Mouse (Mus musculus): ENCODE measurements around the gene Fsd1. TPM values are rescaled to one million over a fixed set of nuclear protein-coding genes. Genes with fewer than 3 reads are reported as not detected.
A peak's percentile ranks its signal among the peaks of the same experiment; 100 is the strongest.

The Fsd1 gene
- total RNA-seq, 2 experiments from 2014 or later, result 68.1 to 68.2 TPM

DNA sequence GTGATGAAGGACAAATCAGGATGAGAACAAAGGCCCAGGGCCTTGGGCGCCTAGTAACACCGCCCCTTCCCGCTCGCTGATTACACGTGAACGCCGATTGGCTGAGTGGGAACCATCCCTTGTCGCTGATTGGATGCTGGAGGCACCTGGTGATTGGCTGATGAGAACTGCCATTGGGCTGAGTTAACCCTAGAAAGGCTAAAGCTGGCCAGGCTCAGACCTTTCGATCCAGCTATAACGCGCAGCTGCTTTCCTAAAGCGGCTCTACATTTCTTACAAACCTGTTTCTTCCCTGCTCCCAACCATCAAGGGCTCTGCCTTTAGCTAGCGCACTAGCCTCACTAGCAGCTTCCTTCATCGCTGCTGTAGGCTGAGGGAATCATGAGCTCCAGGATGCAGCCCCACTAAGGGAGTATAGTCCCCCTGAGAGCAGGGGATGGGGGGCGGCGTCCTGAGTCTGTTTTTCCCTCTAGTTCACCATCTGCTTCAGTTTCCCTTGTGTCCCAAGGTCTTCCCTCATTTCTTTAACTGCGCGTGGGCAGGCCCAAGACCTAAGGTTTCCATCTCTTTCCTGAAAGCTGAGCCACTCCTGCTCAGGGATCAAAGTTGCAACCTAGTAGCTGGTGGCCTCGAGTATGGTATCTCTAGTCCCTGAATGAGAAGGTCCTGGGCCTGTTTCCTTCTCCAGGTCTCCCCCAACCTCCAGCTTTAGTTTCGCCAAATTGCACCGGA, 22.2 kb downstream of the Fsd1 start:
- DNase-seq (ENCODE audit: low spot score in 2 of 2), result peak; percentile 90 to 97

DNA sequence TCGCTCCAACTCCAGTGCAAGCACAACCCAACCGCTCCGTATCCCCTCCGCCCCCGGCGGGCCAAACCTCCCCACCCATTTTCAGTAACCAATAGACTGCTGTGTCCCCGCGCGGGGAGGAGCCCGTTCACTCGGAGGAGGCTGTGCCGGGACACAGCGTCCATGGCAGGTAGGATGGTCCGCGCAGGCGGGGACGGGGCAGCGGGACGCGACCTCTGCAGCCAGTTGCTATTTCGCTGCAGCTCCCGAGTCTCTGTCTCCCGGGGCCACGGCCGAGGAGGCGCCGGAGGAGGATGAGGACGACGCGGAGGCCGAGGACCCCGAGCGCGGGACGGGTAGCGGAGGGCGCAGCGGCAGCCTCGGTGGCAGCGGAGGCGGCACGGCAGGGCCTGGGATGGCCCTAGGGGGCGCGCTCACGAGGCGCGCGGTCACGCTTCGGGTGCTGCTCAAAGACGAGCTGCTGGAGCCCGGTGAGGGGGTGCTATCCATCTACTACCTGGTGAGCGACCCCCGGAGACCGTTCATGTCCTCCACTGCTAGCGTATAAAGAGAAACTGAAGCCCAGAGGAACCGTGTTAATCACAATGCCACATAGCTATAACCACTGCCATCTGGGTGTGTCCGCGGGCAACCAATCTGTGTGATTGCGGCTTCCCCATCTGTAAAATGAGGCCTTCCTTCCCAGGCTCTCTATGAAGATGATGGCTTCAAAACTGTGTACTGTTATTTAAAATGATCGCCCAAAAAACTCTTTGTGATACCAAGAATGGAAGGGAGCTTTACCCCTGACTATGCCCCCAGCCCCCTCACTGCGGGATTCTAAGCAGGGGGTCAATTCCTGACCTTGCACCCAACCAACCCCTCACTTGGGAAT, 23.0 kb downstream of the Fsd1 start:
- DNase-seq (ENCODE audit: low spot score in 2 of 2), result peak; percentile 90 to 94

DNA sequence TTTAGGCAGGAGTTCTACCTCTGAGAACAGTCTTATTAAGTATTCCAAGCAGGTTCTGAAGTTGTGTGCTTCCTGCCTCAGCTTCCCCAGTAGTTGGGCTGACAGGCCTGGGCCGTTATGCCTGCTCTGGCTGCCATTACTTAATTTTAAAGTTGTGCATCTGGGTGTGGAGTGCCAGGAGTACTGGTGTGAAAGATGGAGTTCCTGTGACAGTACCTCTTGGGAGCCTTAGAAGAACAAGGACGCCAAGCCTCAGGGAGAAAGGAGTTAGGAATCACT, 23.6 kb downstream of the Fsd1 start:
- DNase-seq (ENCODE audit: low spot score in 2 of 2), result no peak

DNA sequence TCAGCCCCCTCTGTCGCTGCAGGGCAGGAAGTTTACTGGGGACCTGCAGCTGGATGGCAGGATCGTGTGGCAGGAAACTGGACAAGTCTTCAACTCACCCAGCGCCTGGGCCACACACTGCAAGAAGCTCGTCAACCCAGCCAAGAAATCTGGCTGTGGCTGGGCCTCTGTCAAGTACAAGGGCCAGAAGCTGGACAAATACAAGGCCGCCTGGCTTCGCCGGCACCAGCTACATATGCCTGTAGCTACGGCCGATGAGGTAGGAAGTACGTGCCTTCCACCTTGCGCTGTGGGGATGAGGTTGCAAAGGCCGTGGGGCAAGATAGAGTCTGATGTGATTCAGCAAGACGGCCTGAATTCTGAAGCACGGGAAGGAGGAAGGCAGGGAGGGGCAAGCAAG, 23.9 kb downstream of the Fsd1 start:
- no peak for DNase-seq (ENCODE audit: low spot score in 2 of 2)

DNA sequence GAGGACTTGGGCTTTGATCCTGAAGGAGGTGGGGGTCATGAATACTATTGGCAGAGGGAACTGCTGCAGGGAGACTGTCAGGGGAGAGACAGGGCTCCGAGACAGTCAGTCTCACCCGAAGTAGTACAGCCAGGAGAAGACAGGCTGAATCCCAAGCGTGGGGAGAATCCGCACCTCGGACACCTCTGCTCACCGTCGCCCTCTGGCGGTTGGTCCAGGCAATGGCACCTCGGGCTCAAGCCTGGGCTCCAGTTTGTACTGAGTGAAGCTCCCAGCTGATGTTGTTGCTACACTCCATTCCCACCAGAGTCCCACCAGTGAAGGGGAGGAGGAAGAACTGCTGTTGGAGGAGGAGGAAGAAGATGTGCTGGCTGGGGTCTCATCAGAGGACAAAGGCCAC, 24.4 kb downstream of the Fsd1 start:
- peak in 1 of 2 experiments; percentile 87 for DNase-seq (ENCODE audit: low spot score in 2 of 2)

DNA sequence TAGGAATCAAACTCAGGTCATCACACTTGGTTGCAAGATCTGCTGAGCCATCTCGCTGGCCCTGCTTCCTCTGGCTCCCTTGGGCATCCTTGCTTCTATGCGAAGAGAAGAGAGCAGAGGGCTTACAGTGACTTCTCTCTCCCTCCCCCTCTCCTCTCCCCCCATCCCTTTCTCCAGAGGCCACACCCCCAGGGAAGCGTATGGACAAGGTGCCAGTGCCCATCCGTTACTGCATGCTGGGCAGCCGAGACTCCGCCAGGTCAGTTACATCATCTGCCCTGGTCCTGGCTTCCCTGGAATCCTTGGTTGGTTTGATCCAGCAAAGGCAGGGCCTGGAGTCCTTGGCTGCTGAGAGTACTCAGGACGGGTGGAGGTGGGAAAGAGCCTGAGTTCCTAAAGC, 25.1 kb downstream of the Fsd1 start:
- DNase-seq (ENCODE audit: low spot score in 2 of 2), result no peak

DNA sequence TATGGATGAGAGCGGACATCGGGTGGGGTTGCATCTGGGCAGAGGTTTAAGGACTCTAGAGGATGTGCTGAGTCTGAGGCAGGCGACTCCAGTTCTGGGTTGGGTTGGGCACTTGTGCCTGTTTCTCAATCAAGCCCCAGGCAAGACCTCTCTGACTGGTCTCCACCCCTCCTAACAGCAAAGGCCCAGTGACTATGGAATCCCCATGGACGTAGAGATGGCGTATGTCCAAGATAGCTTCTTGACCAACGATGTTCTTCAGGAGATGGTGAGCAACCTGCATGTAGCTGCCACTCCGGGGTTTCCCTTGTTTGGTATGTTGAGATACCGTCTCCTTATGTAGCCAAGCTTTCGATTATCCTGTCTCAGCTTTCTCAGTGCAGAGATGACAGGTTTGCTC, 29.0 kb downstream of the Fsd1 start:
- DNase-seq (ENCODE audit: low spot score in 2 of 2), result no peak

DNA sequence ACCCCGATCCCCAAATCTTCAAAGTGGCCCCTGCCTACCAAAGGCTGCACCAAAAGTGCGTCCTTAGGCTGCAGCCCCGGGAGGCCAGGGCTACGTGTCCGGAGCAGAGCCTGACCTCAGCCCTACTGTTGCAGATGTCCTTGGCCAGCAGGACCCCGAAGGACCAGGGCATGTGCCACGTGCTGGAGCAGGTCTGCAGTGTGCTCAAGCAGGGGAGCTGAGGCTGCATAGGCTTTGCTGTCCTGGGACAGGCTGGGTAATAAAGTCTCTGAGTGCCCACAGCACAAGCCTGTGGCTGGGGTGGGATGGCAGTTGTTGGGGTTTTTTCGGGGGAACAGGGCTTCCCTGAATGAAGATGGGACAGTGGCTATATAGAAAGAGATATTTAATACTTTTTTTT, 30.1 kb downstream of the Fsd1 start:
- DNase-seq (ENCODE audit: low spot score in 2 of 2), result no peak

DNA sequence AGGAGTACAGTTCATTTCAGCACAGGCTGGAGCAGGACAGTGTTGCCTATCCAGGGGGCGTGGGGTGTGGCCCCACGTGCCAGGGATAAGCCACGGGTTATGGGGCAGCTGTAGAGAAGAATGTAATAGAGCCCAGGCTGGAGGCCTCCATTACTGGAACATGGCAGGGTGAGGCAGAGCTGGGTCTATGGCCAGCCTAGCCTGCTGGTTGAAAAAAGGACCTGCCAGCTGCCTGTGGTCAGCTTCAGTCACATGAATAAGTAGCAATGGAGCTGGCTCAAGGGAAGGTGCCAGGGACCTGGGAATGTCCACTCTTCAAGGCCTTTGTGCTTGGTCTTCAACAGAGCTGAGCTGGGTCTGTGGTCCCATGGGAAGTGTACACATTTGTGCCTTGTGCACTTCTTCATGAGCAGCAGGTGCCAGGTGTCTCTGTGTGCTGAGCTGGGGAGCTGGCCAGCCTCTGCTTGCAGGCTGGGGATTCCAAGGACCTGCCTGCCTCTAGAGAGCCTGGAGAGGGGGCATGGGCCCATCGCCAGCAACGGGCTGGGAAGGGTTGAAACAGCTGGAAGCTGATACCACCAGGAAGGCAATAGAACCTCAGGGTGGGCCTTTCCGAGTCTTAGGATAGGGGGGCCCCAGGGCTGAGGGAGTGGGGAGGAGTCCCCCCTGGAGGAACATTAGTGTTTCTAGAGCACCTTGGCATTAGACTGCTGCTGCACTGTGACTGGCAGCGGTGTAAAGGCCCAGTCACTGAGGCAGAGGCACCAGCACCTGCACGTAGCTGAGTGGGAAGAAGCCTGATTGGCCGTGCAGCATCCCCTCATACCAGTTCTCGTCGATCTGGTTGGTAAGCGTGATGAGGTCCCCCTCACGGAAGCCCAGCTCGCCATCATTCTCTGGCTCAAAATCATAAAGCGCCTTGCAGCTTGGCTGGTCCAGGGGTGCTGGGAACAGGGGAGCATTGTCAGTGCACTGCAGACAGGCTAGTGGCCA, 30.8 kb downstream of the Fsd1 start:
- DNase-seq (ENCODE audit: low spot score in 2 of 2), result no peak

DNA sequence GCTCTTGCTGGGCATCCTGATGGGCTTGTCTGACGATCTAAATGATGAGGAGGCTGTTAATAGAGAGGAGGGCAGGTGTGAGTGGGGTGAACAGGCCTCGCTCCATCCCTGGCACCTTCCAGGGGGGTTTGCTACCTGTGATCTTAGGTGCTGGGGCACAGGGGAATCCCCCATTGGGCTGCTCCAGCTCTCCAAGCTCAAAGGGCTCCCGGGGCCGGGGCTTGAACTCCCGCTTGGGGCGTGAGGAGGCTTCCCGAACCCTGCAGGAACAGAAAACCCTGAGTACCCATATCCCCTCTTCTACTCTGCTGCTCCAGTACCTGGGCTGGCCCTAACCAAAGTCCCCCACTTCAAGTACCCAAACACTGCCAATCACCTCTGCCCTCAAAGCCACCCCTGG, 31.5 kb downstream of the Fsd1 start:
- DNase-seq (ENCODE audit: low spot score in 2 of 2), result no peak

DNA sequence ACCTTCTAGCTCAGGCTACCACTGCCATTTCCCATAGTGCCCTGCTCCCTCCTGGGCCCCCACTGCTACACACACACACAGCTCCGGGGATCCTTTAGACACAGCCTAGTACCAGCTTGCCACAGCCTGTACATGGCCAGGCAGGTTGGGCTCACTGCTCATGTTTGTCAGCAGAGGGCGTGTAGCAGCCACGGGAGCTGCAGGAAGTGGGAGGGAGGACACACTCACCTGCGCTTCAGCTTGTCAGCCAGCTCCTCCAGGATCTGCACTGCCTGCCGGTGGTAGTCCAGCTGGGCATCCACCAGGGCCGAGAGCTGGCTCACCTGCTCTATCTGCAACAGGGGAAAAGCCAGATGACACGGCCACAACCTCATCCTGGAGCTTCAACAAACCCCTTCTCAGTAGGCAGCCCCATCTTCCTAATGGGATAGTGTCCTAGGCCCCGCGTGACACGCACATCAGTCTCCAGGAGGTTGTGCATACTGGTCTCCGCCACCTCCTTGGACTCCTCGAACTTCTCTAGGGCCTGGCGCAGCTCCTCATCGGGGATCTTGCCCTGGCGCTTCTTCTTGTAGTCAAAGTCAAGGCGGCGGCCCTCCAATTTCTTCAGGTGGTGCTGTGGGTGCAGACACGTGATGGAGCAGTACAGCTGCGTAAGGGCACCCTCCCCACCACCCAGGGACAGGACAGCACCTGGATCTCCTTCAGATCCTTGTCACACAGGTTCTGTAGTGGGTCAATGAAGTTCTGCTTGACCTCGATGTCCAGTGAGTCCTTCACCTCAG, 32.2 kb downstream of the Fsd1 start:
- DNase-seq (ENCODE audit: low spot score in 2 of 2), result peak in 1 of 2 experiments; percentile 74

DNA sequence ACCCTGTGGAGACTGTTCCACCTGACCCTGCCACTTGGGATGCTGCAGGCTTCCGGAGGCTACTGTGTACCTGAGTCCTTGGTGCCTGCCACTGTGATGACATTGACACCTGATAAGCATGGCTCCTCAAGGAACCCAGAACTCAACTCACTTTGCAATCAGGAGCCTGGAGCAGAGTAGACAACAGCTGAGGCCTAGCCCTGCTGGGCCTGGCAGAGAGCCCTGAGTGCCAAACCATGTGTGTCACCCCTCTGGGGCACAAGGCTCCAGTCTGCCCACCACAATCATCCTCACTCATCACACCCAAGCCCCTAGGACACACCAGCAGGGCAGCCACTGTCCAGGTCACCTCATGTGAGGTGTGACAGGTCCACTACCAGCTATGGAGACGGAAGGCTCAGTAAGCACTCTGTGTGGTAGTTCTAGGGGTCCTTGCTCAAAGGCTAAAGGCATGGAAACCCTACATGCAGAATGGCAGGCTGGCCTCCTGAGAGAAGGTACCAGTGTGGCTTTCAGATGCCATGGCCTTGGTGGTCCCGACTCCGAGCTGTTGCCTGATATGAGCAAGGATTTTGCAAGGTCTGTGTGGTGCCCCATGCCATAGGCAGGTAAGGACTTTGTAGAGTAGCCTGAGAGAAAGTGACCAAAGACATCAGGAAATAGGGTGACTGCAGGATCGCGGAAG, 34.2 kb downstream of the Fsd1 start:
- DNase-seq (ENCODE audit: low spot score in 2 of 2), result peak in 1 of 2 experiments; percentile 25

DNA sequence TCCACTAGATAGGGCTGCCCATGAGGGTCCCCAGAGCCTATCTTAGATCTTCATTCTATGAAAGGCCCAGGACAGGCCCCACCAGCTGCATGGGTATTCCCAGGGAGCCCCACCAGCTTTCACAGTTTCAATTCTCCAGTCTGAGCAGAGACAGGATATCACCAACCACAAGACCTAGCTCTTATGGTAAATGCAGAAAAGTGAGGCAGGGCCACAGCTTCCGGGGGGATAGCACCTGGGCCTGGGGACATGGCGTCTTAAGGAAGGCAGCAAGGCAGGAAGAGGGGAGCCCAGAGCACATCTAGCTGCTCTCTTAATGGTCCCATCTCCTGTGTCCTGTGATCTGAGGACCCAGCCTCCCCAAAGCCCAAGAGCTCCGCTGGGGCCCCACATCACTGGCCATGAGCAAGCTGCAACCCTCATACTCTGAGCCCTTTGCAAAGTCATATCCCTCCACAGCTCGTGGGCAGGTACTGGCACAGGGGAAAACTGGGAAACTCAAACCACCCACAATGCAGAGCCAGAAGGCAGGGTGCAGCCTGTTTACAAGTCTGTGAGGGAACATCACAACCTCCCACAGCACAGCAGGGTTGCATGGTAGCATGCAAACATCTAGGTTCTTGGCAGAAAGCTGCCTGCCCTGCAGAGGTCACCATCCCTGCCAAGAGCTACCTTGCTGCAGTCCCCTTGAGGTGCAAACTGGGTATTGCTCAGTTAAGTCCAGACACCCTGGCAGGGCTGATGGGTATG, 35.0 kb downstream of the Fsd1 start:
- DNase-seq (ENCODE audit: low spot score in 2 of 2), result peak; percentile 81 to 91

DNA sequence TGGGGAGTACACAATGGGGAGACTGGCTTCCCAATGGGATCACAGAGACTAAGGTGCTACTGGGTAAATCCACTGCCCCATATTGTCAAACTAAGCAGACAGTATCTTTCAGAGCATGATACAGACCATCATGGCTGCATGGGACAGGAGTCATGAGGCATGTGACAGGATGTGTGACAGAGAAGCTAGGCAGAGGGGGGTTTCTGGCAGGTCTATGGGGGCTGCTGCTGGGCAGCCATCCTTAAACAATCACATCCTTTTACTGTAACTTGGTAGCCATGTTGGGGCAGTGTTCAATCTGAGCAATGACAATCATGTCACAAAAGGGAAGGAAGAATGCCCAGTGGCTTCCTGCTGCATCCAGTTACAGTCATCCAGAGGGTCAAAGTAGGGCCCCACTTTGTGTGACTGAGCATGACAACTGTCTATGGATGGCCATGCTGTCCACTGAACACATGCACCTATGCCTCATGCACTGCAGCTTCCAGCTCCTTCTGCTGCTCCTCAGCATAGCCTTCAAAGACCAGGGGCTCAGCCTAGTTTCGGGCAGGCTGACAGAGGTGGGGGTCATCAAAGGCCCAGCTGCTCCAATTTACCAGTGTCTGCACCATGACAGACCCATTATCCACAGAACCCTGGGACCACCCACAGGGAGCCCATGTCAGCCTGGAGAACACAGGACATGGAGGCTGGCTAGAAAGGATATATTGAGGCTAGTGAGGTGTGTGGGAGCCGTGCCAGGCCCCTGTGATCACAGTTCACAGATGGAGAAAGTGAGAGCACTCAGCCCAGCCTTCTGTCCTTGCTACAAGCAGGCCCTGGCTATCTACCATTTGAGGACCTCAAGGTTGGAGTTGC, 36.1 kb downstream of the Fsd1 start:
- peak in 1 of 2 experiments; percentile 20 for DNase-seq (ENCODE audit: low spot score in 2 of 2)

DNA sequence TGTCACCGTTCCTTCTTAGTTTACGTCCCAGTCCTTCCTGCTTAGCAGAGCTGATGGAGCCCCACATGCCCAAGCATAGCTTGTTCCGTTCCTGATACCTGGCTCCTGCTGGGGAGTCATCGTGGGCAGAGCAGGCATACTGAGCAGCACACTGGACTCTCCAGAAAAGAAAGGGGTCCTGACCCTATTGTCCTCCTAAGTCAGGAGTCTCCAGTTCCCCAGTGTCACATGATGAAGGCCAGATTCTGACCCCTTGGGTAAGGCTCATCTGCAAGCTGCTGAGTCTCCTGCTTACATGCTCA, 36.6 kb downstream of the Fsd1 start:
- no peak for DNase-seq (ENCODE audit: low spot score in 2 of 2)

DNA sequence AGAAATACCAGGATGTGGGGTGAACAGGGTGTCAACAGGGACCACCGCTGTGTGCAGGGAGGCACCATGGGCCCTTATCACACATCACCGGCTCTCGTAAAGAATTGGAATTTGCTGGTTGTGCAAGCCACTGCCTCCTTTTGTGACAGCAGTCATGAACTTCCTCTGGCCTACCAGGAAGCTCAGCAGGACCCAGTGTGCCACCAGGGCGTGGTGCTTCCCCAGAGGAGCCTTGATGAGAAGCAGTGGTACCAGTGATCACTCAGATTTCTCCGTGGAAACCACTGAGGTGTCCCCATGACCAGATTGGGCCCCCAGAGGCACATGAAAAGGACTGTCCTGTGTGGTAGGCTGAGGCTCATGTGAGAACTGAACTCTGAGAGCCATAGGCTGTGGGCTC, 37.1 kb downstream of the Fsd1 start:
- DNase-seq (ENCODE audit: low spot score in 2 of 2), result no peak

DNA sequence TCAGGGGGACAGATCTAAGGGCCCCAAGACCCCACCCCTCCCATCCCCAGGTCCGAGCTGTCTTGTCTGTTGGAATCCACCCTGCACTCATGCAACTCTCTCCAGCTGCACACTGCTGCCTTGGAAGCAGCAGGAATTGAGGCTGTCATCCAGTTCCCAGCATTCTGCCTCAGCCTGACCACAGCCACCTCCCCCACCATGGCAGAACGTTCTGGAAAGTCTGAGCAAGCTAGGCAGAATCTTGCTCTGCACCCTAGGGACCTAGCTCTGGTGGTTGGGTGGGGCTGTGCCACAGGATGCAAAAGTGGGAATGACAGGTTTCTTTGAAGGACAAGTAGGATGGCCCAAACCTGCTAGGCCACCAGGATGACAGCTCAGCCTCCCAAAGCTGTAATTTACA, 38.2 kb downstream of the Fsd1 start:
- peak in 1 of 2 experiments; percentile 0 for DNase-seq (ENCODE audit: low spot score in 2 of 2)

DNA sequence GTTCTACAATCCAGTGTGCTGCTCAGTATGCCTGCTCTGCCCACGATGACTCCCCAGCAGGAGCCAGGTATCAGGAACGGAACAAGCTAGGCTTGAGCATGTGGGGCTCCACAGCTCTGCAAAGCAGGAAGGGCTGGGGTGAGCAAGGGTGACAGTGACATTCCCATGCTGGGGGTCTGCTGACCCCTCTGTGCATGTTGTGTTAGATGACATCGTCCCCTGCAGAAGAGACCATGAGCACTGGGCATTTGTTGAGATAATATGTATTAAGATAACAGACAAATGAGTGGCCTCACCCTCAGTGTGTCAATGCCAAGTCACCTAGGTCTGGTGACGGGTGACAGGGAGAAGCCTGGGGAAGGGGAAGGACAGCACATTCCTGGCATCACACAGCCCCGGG, 38.6 kb downstream of the Fsd1 start:
- DNase-seq (ENCODE audit: low spot score in 2 of 2), result peak in 1 of 2 experiments; percentile 0

DNA sequence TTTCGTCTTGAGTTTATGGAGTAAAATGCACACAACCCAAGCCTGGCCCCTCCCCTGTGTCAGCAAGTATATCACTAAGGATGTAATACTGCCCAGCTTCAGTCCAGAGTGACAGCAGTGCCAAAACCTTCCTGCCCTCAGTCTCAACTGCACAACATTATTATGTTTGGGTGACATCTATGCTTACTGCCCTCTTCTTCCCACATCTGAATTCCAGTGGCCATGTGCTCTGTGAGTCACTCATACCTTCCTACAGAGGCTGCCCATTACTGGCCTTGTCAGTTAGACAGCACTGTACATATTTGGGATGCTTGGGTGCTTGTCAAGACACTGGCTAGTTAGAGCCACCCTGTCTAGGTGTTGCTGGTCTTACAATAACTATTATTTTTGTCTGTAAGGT, 40.0 kb downstream of the Fsd1 start:
- no peak for DNase-seq (ENCODE audit: low spot score in 2 of 2)
